Comparison of ENCODE assay signal across 20 mouse cellular contexts in genomic region chr10:120369187-120369805, GRCm38 (mm10).
A peak's percentile ranks its signal among the peaks of the same experiment; 100 is the strongest.
DNase-seq lines count a peak whose midpoint lies in the region; ATAC-seq and TF ChIP-seq lines count a peak whose summit lies in the region.
"Had no signal": no experiment of that assay in that cellular context is flagged by ENCODE, and none has a peak within 500 bp of the region (broad histone marks: within the 10 kb centered on the region; RNA-seq: fewer than 3 reads in every experiment).

No protein-coding gene starts in this region.

- H3K9me3 ChIP-seq in kidney, postnatal 0 days (replicated peaks; ENCODE audit: low read length): no peaks in the 10 kb centered on the region
- no peaks in the 10 kb centered on the region for H3K9me3 ChIP-seq in intestine, embryonic 16.5 days (ENCODE audit: control insufficient read depth, low read length)
- no peaks in the 10 kb centered on the region for H3K9me3 ChIP-seq in heart, embryonic 12.5 days (replicated peaks)
- H3K9me3 ChIP-seq: embryonic facial prominence, embryonic 12.5 days; midbrain, embryonic 12.5 days had no signal

- no peaks in the 10 kb centered on the region for H3K27me3 ChIP-seq in kidney, postnatal 0 days (ENCODE audit: insufficient read depth, low read length)
- no peaks in the 10 kb centered on the region for H3K27me3 ChIP-seq in intestine, embryonic 16.5 days (replicated peaks; ENCODE audit: control insufficient read depth, insufficient read depth, low read length)
- no peaks in the 10 kb centered on the region for H3K27me3 ChIP-seq in heart, embryonic 12.5 days (replicated peaks)
- no peaks in the 10 kb centered on the region for H3K27me3 ChIP-seq in thymus, adult 2 months (ENCODE audit: control insufficient read depth, insufficient read depth, low read length)
- H3K27me3 ChIP-seq: embryonic facial prominence, embryonic 12.5 days; midbrain, embryonic 12.5 days had no signal

- H3K27ac ChIP-seq in kidney, postnatal 0 days: no peak overlapping the region
- no peak overlapping the region for H3K27ac ChIP-seq in intestine, embryonic 16.5 days (ENCODE audit: low read length)
- H3K27ac ChIP-seq in heart, embryonic 12.5 days (ENCODE audit: poor library complexity, severe bottlenecking): no peak overlapping the region
- H3K27ac ChIP-seq in thymus, adult 2 months (ENCODE audit: control insufficient read depth, insufficient read depth, low read length): no peak overlapping the region
- H3K27ac ChIP-seq: embryonic facial prominence, embryonic 12.5 days; layer of hippocampus, adult 2 months; macrophage; midbrain, embryonic 12.5 days had no signal

- TF ChIP-seq CTCF in kidney, postnatal 0 days (IDR thresholded peaks at IDR 0.05; ENCODE audit: low read depth): no peak
- no peak for TF ChIP-seq CTCF in thymus, adult 2 months (IDR thresholded peaks at IDR 0.05; ENCODE audit: borderline replicate concordance, control insufficient read depth, extremely low read depth, insufficient read depth, low read length, poor library complexity)

- peaks cover 26% of the 10 kb centered on the region for H3K4me1 ChIP-seq in kidney, postnatal 0 days (replicated peaks; ENCODE audit: insufficient read depth, low read length)
- H3K4me1 ChIP-seq in intestine, embryonic 16.5 days (ENCODE audit: control insufficient read depth, insufficient read depth, low read length): peaks cover 46% of the 10 kb centered on the region
- peaks cover 3% of the 10 kb centered on the region; the same call in 1 of the 2 replicates for H3K4me1 ChIP-seq in heart, embryonic 12.5 days (replicated peaks)
- no peaks in the 10 kb centered on the region for H3K4me1 ChIP-seq in thymus, adult 2 months (replicated peaks; ENCODE audit: control insufficient read depth, insufficient read depth, low read length)

- WGBS in kidney, postnatal 0 days: 32% methylated on average over 21 of the region's 21 CpGs
- WGBS in intestine, embryonic 16.5 days: 39% methylated on average over 21 of the region's 21 CpGs
- WGBS in heart, embryonic 12.5 days: 89% methylated on average over 21 of the region's 21 CpGs
- 96% methylated on average over 21 of the region's 21 CpGs for WGBS in thymus, adult 2 months

- H3K4me3 ChIP-seq in kidney, postnatal 0 days (replicated peaks; ENCODE audit: low read depth, low read length): no peak overlapping the region
- H3K4me3 ChIP-seq in intestine, embryonic 16.5 days (ENCODE audit: low read length): no peak overlapping the region
- H3K4me3 ChIP-seq in heart, embryonic 12.5 days: no peak overlapping the region
- H3K4me3 ChIP-seq in thymus, adult 2 months (ENCODE audit: control insufficient read depth, insufficient read depth, low read length): no peak overlapping the region
- H3K4me3 ChIP-seq: embryonic facial prominence, embryonic 12.5 days; layer of hippocampus, adult 2 months; midbrain, embryonic 12.5 days had no signal

- TF ChIP-seq POLR2A in thymus, adult 2 months (IDR thresholded peaks at IDR 0.05; ENCODE audit: control insufficient read depth, extremely low read depth, insufficient read depth, low read length, poor library complexity): no peak

- peak overlapping the region; percentile 43 for H3K4me2 ChIP-seq in kidney, postnatal 0 days (ENCODE audit: low read length)
- H3K4me2 ChIP-seq in intestine, embryonic 16.5 days (ENCODE audit: low read depth, low read length): peak overlapping the region; percentile 32
- H3K4me2 ChIP-seq in heart, embryonic 12.5 days: no peak overlapping the region
- H3K4me2 ChIP-seq: embryonic facial prominence, embryonic 12.5 days; midbrain, embryonic 12.5 days had no signal

- H3K9ac ChIP-seq in kidney, postnatal 0 days (ENCODE audit: low read depth, low read length): no peak overlapping the region
- H3K9ac ChIP-seq in intestine, embryonic 16.5 days (ENCODE audit: low read depth, low read length): no peak overlapping the region
- H3K9ac ChIP-seq in heart, embryonic 12.5 days: no peak overlapping the region
- H3K9ac ChIP-seq: embryonic facial prominence, embryonic 12.5 days; midbrain, embryonic 12.5 days had no signal

- no peak for ATAC-seq in kidney, postnatal 0 days (replicated peaks; ENCODE audit: low FRiP score, low read depth)
- ATAC-seq in intestine, embryonic 16.5 days: peak; percentile 16; the same call in 1 of the 2 replicates
- ATAC-seq in heart, embryonic 12.5 days (ENCODE audit: insufficient number of reproducible peaks, low FRiP score): no peak

- no peaks in the 10 kb centered on the region for H3K36me3 ChIP-seq in kidney, postnatal 0 days (ENCODE audit: insufficient read depth, low read length)
- 0 out of 2 replicates have a peak, but pooled peaks cover 3% of the 10 kb centered on the region for H3K36me3 ChIP-seq in intestine, embryonic 16.5 days (ENCODE audit: control insufficient read depth, insufficient read depth, low read length)
- H3K36me3 ChIP-seq in heart, embryonic 12.5 days: 0 out of 2 replicates have a peak, but pooled peaks cover 6% of the 10 kb centered on the region
- H3K36me3 ChIP-seq in thymus, adult 2 months (ENCODE audit: control insufficient read depth, insufficient read depth, low read length): no peaks in the 10 kb centered on the region
- H3K36me3 ChIP-seq: midbrain, embryonic 12.5 days had no signal

- no peak for DNase-seq in kidney, postnatal 0 days (ENCODE audit: low spot score)
- no peak for DNase-seq in kidney, adult 11 months
- peak; percentile 47 for DNase-seq in embryo, embryonic 9.5 days (ENCODE audit: extremely low spot score)
- peak; percentile 85 for DNase-seq in mesoderm, embryonic 11.5 days (ENCODE audit: low read depth, low spot score)
- DNase-seq in thymus, adult 2 months: no peak
- no peak for DNase-seq in gastrocnemius, postnatal 14 days
- DNase-seq: adrenal gland, adult 8-10 months; B cell, adult 2 months; cerebellum, adult 11 months; cerebellum, postnatal 14 days; kidney, adult 2 months; left cerebral cortex, postnatal 4 days; right cerebral cortex, adult 18-20 months; thymus, postnatal 25 days had no signal

- intact Hi-C loops in gastrocnemius, postnatal 14 days (cut with DNase I; ENCODE audit: low total_unique reads): no loop called here

Comparison
In these comparisons a context has a peak if more than half of its experiments do, and no peak if none do; other contexts are left out.
1. DNase-seq: peak in embryo, embryonic 9.5 days (single experiment) and mesoderm, embryonic 11.5 days (single experiment); none in kidney, postnatal 0 days (single experiment), kidney, adult 11 months (single experiment), thymus, adult 2 months (single experiment) and gastrocnemius, postnatal 14 days (single experiment).